Mouse (Mus musculus) kidney, postnatal 25 days (tissue): ENCODE results near the gene Swap70.
"Not testable (repeated sequence)": the region's sequence is repeated elsewhere in the genome, so short reads cannot be mapped to it uniquely, and the experiment has no call there.

Experiments used
- DNase-seq, 2 experiments: peaks; one replicate each; pipeline ENCODE4 v3.0.0; 2021; ENCODE audit warnings: mixed read lengths in 2 of 2

Gene Swap70

GRCm38 (mm10) chr7:110221586-110222481, at the start of gene Swap70:
Gene Swap70 (plus strand): TSS chr7:110221711.
- peak; percentile 93 to 95 for DNase-seq

- no peak for DNase-seq
Observed at GRCm38 (mm10) chr7:110179208-110179607, 42.3 kb upstream of the Swap70 start.

- no peak for DNase-seq
Observed at GRCm38 (mm10) chr7:110180613-110181012, 40.9 kb upstream of the Swap70 start.

GRCm38 (mm10) chr7:110181446-110181845, 40.1 kb upstream of the Swap70 start:
- DNase-seq, result no peak

- DNase-seq, result no peak
Observed at GRCm38 (mm10) chr7:110184608-110185007, 36.9 kb upstream of the Swap70 start.

GRCm38 (mm10) chr7:110189951-110190350, 31.6 kb upstream of the Swap70 start:
- DNase-seq, result peak; percentile 53 to 81

GRCm38 (mm10) chr7:110193186-110193585, 28.3 kb upstream of the Swap70 start:
- no peak for DNase-seq

GRCm38 (mm10) chr7:110197176-110197575, 24.3 kb upstream of the Swap70 start:
- no peak for DNase-seq

- DNase-seq, result no peak
Observed at GRCm38 (mm10) chr7:110201933-110202332, 19.6 kb upstream of the Swap70 start.

- DNase-seq, result no peak
Observed at GRCm38 (mm10) chr7:110204208-110204607, 17.3 kb upstream of the Swap70 start.

GRCm38 (mm10) chr7:110208341-110208740, 13.2 kb upstream of the Swap70 start:
- no peak for DNase-seq

- DNase-seq, result peak in 1 of 2 experiments; percentile 42
Observed at GRCm38 (mm10) chr7:110209422-110209821, 12.1 kb upstream of the Swap70 start.

GRCm38 (mm10) chr7:110211025-110211424, 10.5 kb upstream of the Swap70 start:
- DNase-seq, result no peak

GRCm38 (mm10) chr7:110214882-110215281, 6.6 kb upstream of the Swap70 start:
- DNase-seq, result peak; percentile 29 to 49

GRCm38 (mm10) chr7:110221051-110221585, 393 bp upstream of the Swap70 start:
- peak; percentile 36 to 42 for DNase-seq

GRCm38 (mm10) chr7:110222583-110223182, 1.2 kb downstream of the Swap70 start:
- DNase-seq, result no peak

- no peak for DNase-seq
Observed at GRCm38 (mm10) chr7:110223727-110224510, 2.4 kb downstream of the Swap70 start.

- DNase-seq, result no peak
Observed at GRCm38 (mm10) chr7:110226484-110226883, 5.0 kb downstream of the Swap70 start.

GRCm38 (mm10) chr7:110229967-110230366, 8.5 kb downstream of the Swap70 start:
- DNase-seq, result no peak

- DNase-seq, result not testable (repeated sequence)
Observed at GRCm38 (mm10) chr7:110231127-110231526, 9.6 kb downstream of the Swap70 start.

- DNase-seq, result no peak
Observed at GRCm38 (mm10) chr7:110236085-110236484, 14.6 kb downstream of the Swap70 start.

GRCm38 (mm10) chr7:110237451-110237836, 15.9 kb downstream of the Swap70 start:
- DNase-seq, result no peak
